Mouse (Mus musculus) frontal cortex, postnatal 25 days (tissue): ENCODE results near the gene Gm45785.
"Not testable (repeated sequence)": the region's sequence is repeated elsewhere in the genome, so short reads cannot be mapped to it uniquely, and the experiment has no call there.

Experiments used
- DNase-seq, 2 experiments: peaks; one replicate each; pipeline ENCODE4 v3.0.0; 2022; ENCODE audit warnings: low spot score in 2 of 2

Gene Gm45785

GRCm38 (mm10) chr7:140855860-140856784 is at the start of gene Gm45785:
Gm45785 (minus strand) TSS chr7:140856331.
- peak; percentile 59 to 71 for DNase-seq

GRCm38 (mm10) chr7:140905642-140906081 is 49.5 kb upstream of the Gm45785 start:
- no peak for DNase-seq

GRCm38 (mm10) chr7:140903212-140903611 is 47.1 kb upstream of the Gm45785 start:
- DNase-seq = peak; percentile 68 to 72

GRCm38 (mm10) chr7:140902036-140902875 is 46.1 kb upstream of the Gm45785 start:
- no peak for DNase-seq

GRCm38 (mm10) chr7:140900220-140900619 is 44.1 kb upstream of the Gm45785 start, which contains the start of gene Cox8b:
Cox8b (minus strand) TSS chr7:140900446.
- DNase-seq = no peak

- DNase-seq = no peak
Measured at GRCm38 (mm10) chr7:140899121-140899520, 43.0 kb upstream of the Gm45785 start.

GRCm38 (mm10) chr7:140897863-140898262 is 41.7 kb upstream of the Gm45785 start:
- no peak for DNase-seq

- no peak for DNase-seq
Measured at GRCm38 (mm10) chr7:140894611-140895010, 38.5 kb upstream of the Gm45785 start.

- DNase-seq = no peak
Measured at GRCm38 (mm10) chr7:140894031-140894430, 37.9 kb upstream of the Gm45785 start.

GRCm38 (mm10) chr7:140890636-140891035 is 34.5 kb upstream of the Gm45785 start:
- DNase-seq = not testable (repeated sequence)

GRCm38 (mm10) chr7:140882469-140882803 is 26.3 kb upstream of the Gm45785 start:
- DNase-seq = no peak

GRCm38 (mm10) chr7:140881696-140882468 is 25.8 kb upstream of the Gm45785 start, which contains the start of the genes Psmd13 and Sirt3:
Psmd13 (plus strand) TSS chr7:140881968.
Sirt3 (minus strand) TSS chr7:140882309.
- peak; percentile 87 to 91 for DNase-seq

GRCm38 (mm10) chr7:140880865-140881515 is 24.9 kb upstream of the Gm45785 start:
- no peak for DNase-seq

GRCm38 (mm10) chr7:140880419-140880818 is 24.3 kb upstream of the Gm45785 start:
- no peak for DNase-seq

- DNase-seq = no peak
Measured at GRCm38 (mm10) chr7:140879355-140879754, 23.2 kb upstream of the Gm45785 start.

- DNase-seq = no peak
Measured at GRCm38 (mm10) chr7:140877364-140877763, 21.2 kb upstream of the Gm45785 start.

GRCm38 (mm10) chr7:140874224-140874623 is 18.1 kb upstream of the Gm45785 start:
- DNase-seq = no peak

GRCm38 (mm10) chr7:140864761-140865160 is 8.6 kb upstream of the Gm45785 start:
- DNase-seq = no peak

- DNase-seq = no peak
Measured at GRCm38 (mm10) chr7:140860728-140861127, 4.6 kb upstream of the Gm45785 start.

GRCm38 (mm10) chr7:140859997-140860396 is 3.9 kb upstream of the Gm45785 start:
- DNase-seq = no peak

- DNase-seq = no peak
Measured at GRCm38 (mm10) chr7:140858746-140859145, 2.6 kb upstream of the Gm45785 start.
